ENCODE assay signal across 17 mouse cellular contexts in the genomic region with DNA sequence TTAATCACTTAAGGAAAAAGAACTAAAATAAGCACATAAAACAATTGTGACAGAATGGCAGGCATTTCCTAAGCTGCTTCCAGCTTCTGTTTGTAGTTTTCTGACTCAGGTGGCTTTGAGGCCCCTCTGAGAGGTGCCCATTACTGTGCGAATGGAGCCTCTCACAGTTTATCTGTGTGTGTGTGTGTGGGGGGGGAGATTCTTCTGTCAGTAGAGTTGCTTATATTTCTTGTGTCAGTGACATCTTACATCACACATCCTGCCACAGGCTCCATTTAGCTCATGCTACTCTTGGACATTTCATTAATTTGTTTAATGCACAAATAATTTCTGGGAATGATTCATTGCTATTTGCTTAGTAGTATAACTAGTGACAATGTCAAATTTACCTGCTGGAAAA.
"Had no signal": no experiment of that assay in that cellular context is flagged by ENCODE, and none has a peak within 500 bp of the region (broad histone marks: within the 10 kb centered on the region; RNA-seq: fewer than 3 reads in every experiment).

No protein-coding gene starts in this region.

- H3K9ac ChIP-seq: liver, embryonic 13.5 days; liver, postnatal 0 days; lung, embryonic 15.5 days; midbrain, embryonic 15.5 days; neural tube, embryonic 13.5 days had no signal

- H3K27me3 ChIP-seq: liver, embryonic 13.5 days; lung, embryonic 15.5 days; megakaryocyte, embryonic 14.5 days; midbrain, embryonic 15.5 days; neural tube, embryonic 13.5 days had no signal

- H3K9me3 ChIP-seq: liver, embryonic 13.5 days; lung, embryonic 15.5 days; megakaryocyte, embryonic 14.5 days; midbrain, embryonic 15.5 days; neural tube, embryonic 13.5 days had no signal

- ATAC-seq: liver, postnatal 0 days; midbrain, embryonic 15.5 days had no signal

- H3K4me2 ChIP-seq: liver, embryonic 13.5 days; lung, embryonic 15.5 days; midbrain, embryonic 11.5 days; midbrain, embryonic 15.5 days; neural tube, embryonic 13.5 days had no signal

- H3K4me3 ChIP-seq: left cerebral cortex, adult 2 months; liver, embryonic 13.5 days; lung, embryonic 15.5 days; midbrain, embryonic 15.5 days; neural tube, embryonic 13.5 days had no signal

- H3K4me1 ChIP-seq: liver, embryonic 13.5 days had no signal

- H3K36me3 ChIP-seq: lung, embryonic 15.5 days; midbrain, embryonic 15.5 days; neural tube, embryonic 13.5 days had no signal

- H3K27ac ChIP-seq: left cerebral cortex, adult 2 months; liver, embryonic 13.5 days; lung, embryonic 15.5 days; macrophage; midbrain, embryonic 15.5 days; neural tube, embryonic 13.5 days had no signal

- DNase-seq: kidney, adult 18-20 months; kidney, postnatal 10 days; kidney, postnatal 4 days; liver; liver, embryonic 13.5 days; liver, postnatal 0 days; lung, postnatal 14 days; retina, postnatal 1 day; right cerebral cortex, postnatal 4 days; spleen, adult 18-20 months had no signal
